Mouse (Mus musculus): ENCODE data around the gene Far1. TPM values are rescaled to one million over a fixed set of nuclear protein-coding genes. Genes with fewer than 3 reads are reported as not detected.

Far1 gene
- polyA plus RNA-seq, 1 experiment from 2014 or later: 92.3 TPM

GRCm38 (mm10) chr7:113582111-113582510 lies 68.5 kb downstream of the Far1 start:
- ATAC-seq (replicated peaks; ENCODE audit: insufficient number of reproducible peaks, low FRiP score, low TSS enrichment, low read depth) (no peak), DNase-seq (ENCODE audit: low spot score) (no peak)
- Histone ChIP-seq H3K27ac (replicated peaks; ENCODE audit: low read depth, low read length) (no peak overlapping the region), H3K4me3 (ENCODE audit: low read depth, low read length) (no peak overlapping the region), H3K27me3 (ENCODE audit: control insufficient read depth, insufficient read depth, low read length) (no peaks in the 10 kb centered on the region), H3K9ac (replicated peaks; ENCODE audit: low read length) (no peak overlapping the region), H3K9me3 (replicated peaks; ENCODE audit: control insufficient read depth, low read length) (no peaks in the 10 kb centered on the region), H3K4me2 (ENCODE audit: low read depth, low read length) (no peak overlapping the region), H3K4me1 (ENCODE audit: control insufficient read depth, insufficient read depth, low read length) (no peaks in the 10 kb centered on the region), H3K36me3 (replicated peaks; ENCODE audit: control insufficient read depth, insufficient read depth, low read depth, low read length) (no peaks in the 10 kb centered on the region)
- 78% methylated on average over 2 of the region's 2 CpGs for WGBS

- no peak overlapping the region for H3K9ac ChIP-seq (replicated peaks; ENCODE audit: low read length)
- H3K27ac ChIP-seq (replicated peaks; ENCODE audit: low read depth, low read length): no peak overlapping the region
- no peaks in the 10 kb centered on the region for H3K4me1 ChIP-seq (ENCODE audit: control insufficient read depth, insufficient read depth, low read length)
- H3K9me3 ChIP-seq (replicated peaks; ENCODE audit: control insufficient read depth, low read length): no peaks in the 10 kb centered on the region
- no peaks in the 10 kb centered on the region for H3K27me3 ChIP-seq (ENCODE audit: control insufficient read depth, insufficient read depth, low read length)
- no peak overlapping the region for H3K4me3 ChIP-seq (ENCODE audit: low read depth, low read length)
- no peak for ATAC-seq (replicated peaks; ENCODE audit: insufficient number of reproducible peaks, low FRiP score, low TSS enrichment, low read depth)
- H3K4me2 ChIP-seq (ENCODE audit: low read depth, low read length): no peak overlapping the region
- 96% methylated on average over 2 of the region's 2 CpGs for WGBS
- H3K36me3 ChIP-seq (replicated peaks; ENCODE audit: control insufficient read depth, insufficient read depth, low read depth, low read length): no peaks in the 10 kb centered on the region
- no peak for DNase-seq (ENCODE audit: low spot score)
Observed at GRCm38 (mm10) chr7:113589211-113589610, 75.6 kb downstream of the Far1 start.

GRCm38 (mm10) chr7:113590330-113590729 lies 76.7 kb downstream of the Far1 start:
- ATAC-seq (replicated peaks; ENCODE audit: insufficient number of reproducible peaks, low FRiP score, low TSS enrichment, low read depth): no peak
- 41% methylated on average over 1 of the region's 1 CpGs for WGBS

GRCm38 (mm10) chr7:113591084-113591483 lies 77.5 kb downstream of the Far1 start:
- H3K4me1 ChIP-seq (ENCODE audit: control insufficient read depth, insufficient read depth, low read length): no peaks in the 10 kb centered on the region
- no peak overlapping the region for H3K4me2 ChIP-seq (ENCODE audit: low read depth, low read length)
- H3K27me3 ChIP-seq (ENCODE audit: control insufficient read depth, insufficient read depth, low read length): no peaks in the 10 kb centered on the region
- no peak overlapping the region for H3K27ac ChIP-seq (replicated peaks; ENCODE audit: low read depth, low read length)
- no peak overlapping the region for H3K4me3 ChIP-seq (ENCODE audit: low read depth, low read length)
- H3K9ac ChIP-seq (replicated peaks; ENCODE audit: low read length): no peak overlapping the region
- no peaks in the 10 kb centered on the region for H3K36me3 ChIP-seq (replicated peaks; ENCODE audit: control insufficient read depth, insufficient read depth, low read depth, low read length)
- no peak for ATAC-seq (replicated peaks; ENCODE audit: insufficient number of reproducible peaks, low FRiP score, low TSS enrichment, low read depth)
- DNase-seq (ENCODE audit: low spot score): no peak
- WGBS: 55% methylated on average over 1 of the region's 1 CpGs
- H3K9me3 ChIP-seq (replicated peaks; ENCODE audit: control insufficient read depth, low read length): no peaks in the 10 kb centered on the region

More at GRCm38 (mm10) chr7:113590330-113590729, 76.7 kb downstream of the Far1 start:
- Histone ChIP-seq H3K27me3 (ENCODE audit: control insufficient read depth, insufficient read depth, low read length) (no peaks in the 10 kb centered on the region), H3K4me2 (ENCODE audit: low read depth, low read length) (no peak overlapping the region), H3K9me3 (replicated peaks; ENCODE audit: control insufficient read depth, low read length) (no peaks in the 10 kb centered on the region), H3K36me3 (replicated peaks; ENCODE audit: control insufficient read depth, insufficient read depth, low read depth, low read length) (no peaks in the 10 kb centered on the region), H3K9ac (replicated peaks; ENCODE audit: low read length) (no peak overlapping the region), H3K4me3 (ENCODE audit: low read depth, low read length) (no peak overlapping the region), H3K4me1 (ENCODE audit: control insufficient read depth, insufficient read depth, low read length) (no peaks in the 10 kb centered on the region), H3K27ac (replicated peaks; ENCODE audit: low read depth, low read length) (no peak overlapping the region)
- DNase-seq (ENCODE audit: low spot score): no peak

- DNase-seq (ENCODE audit: low spot score): no peak
- Histone ChIP-seq H3K27me3 (ENCODE audit: control insufficient read depth, insufficient read depth, low read length) (no peaks in the 10 kb centered on the region), H3K4me2 (ENCODE audit: low read depth, low read length) (no peak overlapping the region), H3K4me3 (ENCODE audit: low read depth, low read length) (no peak overlapping the region), H3K36me3 (replicated peaks; ENCODE audit: control insufficient read depth, insufficient read depth, low read depth, low read length) (no peaks in the 10 kb centered on the region), H3K9ac (replicated peaks; ENCODE audit: low read length) (no peak overlapping the region), H3K9me3 (replicated peaks; ENCODE audit: control insufficient read depth, low read length) (no peaks in the 10 kb centered on the region), H3K27ac (replicated peaks; ENCODE audit: low read depth, low read length) (no peak overlapping the region), H3K4me1 (ENCODE audit: control insufficient read depth, insufficient read depth, low read length) (no peaks in the 10 kb centered on the region)
- WGBS: 78% methylated on average over 9 of the region's 9 CpGs
- ATAC-seq (replicated peaks; ENCODE audit: insufficient number of reproducible peaks, low FRiP score, low TSS enrichment, low read depth): no peak
Observed at GRCm38 (mm10) chr7:113591557-113592354, 78.1 kb downstream of the Far1 start.

GRCm38 (mm10) chr7:113592696-113593095 lies 79.1 kb downstream of the Far1 start:
- Histone ChIP-seq H3K4me2 (ENCODE audit: low read depth, low read length) (no peak overlapping the region), H3K36me3 (replicated peaks; ENCODE audit: control insufficient read depth, insufficient read depth, low read depth, low read length) (no peaks in the 10 kb centered on the region), H3K4me3 (ENCODE audit: low read depth, low read length) (no peak overlapping the region), H3K27me3 (ENCODE audit: control insufficient read depth, insufficient read depth, low read length) (no peaks in the 10 kb centered on the region), H3K4me1 (ENCODE audit: control insufficient read depth, insufficient read depth, low read length) (no peaks in the 10 kb centered on the region), H3K27ac (replicated peaks; ENCODE audit: low read depth, low read length) (no peak overlapping the region), H3K9ac (replicated peaks; ENCODE audit: low read length) (no peak overlapping the region), H3K9me3 (replicated peaks; ENCODE audit: control insufficient read depth, low read length) (no peaks in the 10 kb centered on the region)
- ATAC-seq (replicated peaks; ENCODE audit: insufficient number of reproducible peaks, low FRiP score, low TSS enrichment, low read depth) (no peak), DNase-seq (ENCODE audit: low spot score) (no peak)
- 89% methylated on average over 9 of the region's 9 CpGs for WGBS

GRCm38 (mm10) chr7:113594363-113594762 lies 80.7 kb downstream of the Far1 start:
- DNase-seq (ENCODE audit: low spot score) (peak; percentile 86), ATAC-seq (replicated peaks; ENCODE audit: insufficient number of reproducible peaks, low FRiP score, low TSS enrichment, low read depth) (no peak)
- no peak overlapping the region for H3K4me3 ChIP-seq (ENCODE audit: low read depth, low read length)
- WGBS: 0% methylated on average over 3 of the region's 3 CpGs
- H3K36me3 ChIP-seq (replicated peaks; ENCODE audit: control insufficient read depth, insufficient read depth, low read depth, low read length): no peaks in the 10 kb centered on the region
- H3K4me2 ChIP-seq (ENCODE audit: low read depth, low read length): no peak overlapping the region
- no peaks in the 10 kb centered on the region for H3K9me3 ChIP-seq (replicated peaks; ENCODE audit: control insufficient read depth, low read length)
- H3K27me3 ChIP-seq (ENCODE audit: control insufficient read depth, insufficient read depth, low read length): no peaks in the 10 kb centered on the region
- H3K9ac ChIP-seq (replicated peaks; ENCODE audit: low read length): no peak overlapping the region
- H3K4me1 ChIP-seq (ENCODE audit: control insufficient read depth, insufficient read depth, low read length): no peaks in the 10 kb centered on the region
- no peak overlapping the region for H3K27ac ChIP-seq (replicated peaks; ENCODE audit: low read depth, low read length)

DNA sequence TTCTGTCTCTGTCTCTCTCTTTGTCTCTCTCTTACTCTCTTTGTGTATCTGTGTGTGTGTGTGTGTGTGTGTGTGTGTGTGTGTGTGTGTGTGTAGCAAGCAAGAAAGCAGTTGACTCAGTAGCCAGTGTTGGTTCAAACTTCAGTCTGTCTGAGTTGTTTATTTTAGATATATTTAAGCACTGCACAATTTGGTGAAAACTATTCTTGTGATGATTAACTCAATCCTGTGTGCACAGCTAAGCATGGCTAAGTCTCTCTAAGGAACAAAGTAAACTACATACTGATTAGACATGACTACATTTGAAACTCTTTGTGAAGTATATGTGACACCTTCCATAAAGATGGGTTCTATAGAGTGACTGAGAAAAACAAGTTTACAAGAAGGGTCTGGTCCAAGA lies 83.6 kb downstream of the Far1 start:
- no peaks in the 10 kb centered on the region for H3K36me3 ChIP-seq (replicated peaks; ENCODE audit: control insufficient read depth, insufficient read depth, low read depth, low read length)
- H3K9ac ChIP-seq (replicated peaks; ENCODE audit: low read length): no peak overlapping the region
- H3K4me3 ChIP-seq (ENCODE audit: low read depth, low read length): no peak overlapping the region
- ATAC-seq (replicated peaks; ENCODE audit: insufficient number of reproducible peaks, low FRiP score, low TSS enrichment, low read depth) (no peak), DNase-seq (ENCODE audit: low spot score) (no peak)
- H3K27me3 ChIP-seq (ENCODE audit: control insufficient read depth, insufficient read depth, low read length): no peaks in the 10 kb centered on the region
- no peaks in the 10 kb centered on the region for H3K4me1 ChIP-seq (ENCODE audit: control insufficient read depth, insufficient read depth, low read length)
- no peak overlapping the region for H3K4me2 ChIP-seq (ENCODE audit: low read depth, low read length)
- H3K27ac ChIP-seq (replicated peaks; ENCODE audit: low read depth, low read length): no peak overlapping the region
- H3K9me3 ChIP-seq (replicated peaks; ENCODE audit: control insufficient read depth, low read length): no peaks in the 10 kb centered on the region

Data from embryonic facial prominence, embryonic 11.5 days (tissue).